Mouse (Mus musculus) liver, embryonic 14.5 days (tissue): ENCODE measurements around the gene Crtam. TPM values are rescaled to one million over a fixed set of nuclear protein-coding genes. Genes with fewer than 3 reads are reported as not detected.

Experiments used
- ATAC-seq: fragments of 200-750 bp; cut with Nextera tagmentation; 2 replicates; pipeline ENCODE4 v1.8.0; 2017; ENCODE audit warnings: moderate number of reproducible peaks, mild to moderate bottlenecking, moderate library complexity; ENCODE audit not compliant: insufficient read depth
- DNase-seq, 3 experiments: peaks; one replicate each; pipeline ENCODE4 v3.0.0-alpha.2; 2012 to 2013; ENCODE audit warnings: low read depth in 3 of 3, low spot score in 3 of 3
- H3K27ac ChIP-seq: fragments of 300-500 bp; sonication (generic); 2 replicates; pipeline ENCODE4 v1.5.1; 2014; ENCODE audit warnings: moderate library complexity, mild to moderate bottlenecking, control low read depth, inconsistent platforms
- H3K27me3 ChIP-seq: fragments of 300-500 bp; sonication (generic); 2 replicates; pipeline ENCODE4 v1.6.1; 2014; ENCODE audit warnings: mild to moderate bottlenecking, low read length, moderate library complexity; ENCODE audit not compliant: control insufficient read depth, insufficient read depth
- H3K36me3 ChIP-seq: fragments of 300-500 bp; sonication (generic); replicated peaks from 2 replicates; pipeline ENCODE4 v1.6.1; 2014; ENCODE audit warnings: low read depth; ENCODE audit not compliant: control insufficient read depth, insufficient read depth
- H3K4me1 ChIP-seq, 2 experiments: fragments of 200-500 bp in 1 of 2; fragments of 300-500 bp in 1 of 2; sonication (generic) in 1 of 2; replicated peaks; 2 replicates each; pipeline ENCODE4 v1.6.1; 2012 to 2014; ENCODE audit warnings: antibody characterized with exemption in 1 of 2, inconsistent platforms in 1 of 2, low read length in 1 of 2; ENCODE audit not compliant: control insufficient read depth in 2 of 2, insufficient read depth in 2 of 2
- H3K4me2 ChIP-seq: fragments of 300-500 bp; sonication (generic); 2 replicates; pipeline ENCODE4 v1.6.1; 2014; ENCODE audit warnings: low read depth, mild to moderate bottlenecking, control low read depth, moderate library complexity
- H3K4me3 ChIP-seq, 2 experiments: fragments of 200-500 bp in 1 of 2; fragments of 300-500 bp in 1 of 2; sonication (generic) in 1 of 2; 2 replicates each; pipeline ENCODE4 v1.5.1; 2012 to 2014; ENCODE audit warnings: low read depth in 2 of 2, low read length in 2 of 2, mild to moderate bottlenecking in 2 of 2, control low read depth in 1 of 2, inconsistent platforms in 1 of 2, moderate library complexity in 1 of 2; ENCODE audit not compliant: insufficient read depth in 1 of 2
- H3K9ac ChIP-seq: fragments of 300-500 bp; sonication (generic); replicated peaks from 2 replicates; pipeline ENCODE4 v1.6.1; 2014; ENCODE audit warnings: mild to moderate bottlenecking, control low read depth, moderate library complexity
- H3K9me3 ChIP-seq: fragments of 300-500 bp; sonication (generic); 2 replicates; pipeline ENCODE4 v1.6.1; 2016; ENCODE audit warnings: low read length, mixed read lengths; ENCODE audit not compliant: control insufficient read depth
- CTCF ChIP-seq: IDR thresholded peaks from 2 replicates; pipeline ENCODE4 v1.5.1; 2016; ENCODE audit warnings: antibody characterized with exemption, low read depth, control low read depth
- EP300 ChIP-seq: IDR thresholded peaks from 2 replicates; pipeline ENCODE4 v1.6.1; 2016; ENCODE audit warnings: antibody characterized with exemption, low read depth
- WGBS: fragments of 180-500 bp; shearing (Covaris S2); extraction: QIAGEN DNeasy Blood & Tissue Kit; methylation state at CpG from one replicate; pipeline ENCODE4 v1.1.7; 2014; ENCODE audit not compliant: insufficient replicate concordance; 5-methylcytosine and 5-hydroxymethylcytosine counted together
- polyA plus RNA-seq, 2 experiments: library from polyadenylated mRNA; depleted of rRNA in 1 of 2; stranded (reverse) in 1 of 2; unstranded in 1 of 2; fragments of >200 nt; fragmentation: Nextera tagmentation in 1 of 2; extraction: Ambion mirVana in 1 of 2; gene quantifications; 2 replicates each; pipeline versions ENCODE4 v1.2.1 to v1.2.3; 2012 to 2014

The Crtam gene
- polyA plus RNA-seq, 2 experiments = 0.06 TPM; not detected in 1

DNA sequence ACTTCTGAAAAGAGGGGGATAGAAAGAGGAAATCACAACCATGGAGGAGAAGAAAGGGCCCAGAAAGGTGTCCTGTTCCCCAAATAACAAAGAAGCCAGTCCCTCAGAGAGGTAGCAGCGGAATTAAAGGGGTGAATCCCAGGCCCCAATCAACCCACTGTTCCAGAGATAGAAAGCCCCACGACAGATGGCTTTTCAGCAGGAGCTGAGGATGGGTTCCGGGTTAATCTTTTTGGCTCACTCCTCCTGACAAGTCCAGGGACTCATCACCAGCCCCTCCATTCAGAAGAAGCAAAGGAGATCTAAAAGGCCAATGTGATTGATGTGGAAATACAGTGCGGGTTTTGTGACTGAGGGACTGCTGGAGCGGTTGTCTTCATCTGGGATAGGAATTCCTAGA, 39.2 kb upstream of the Crtam start:
- no peak overlapping the region for H3K27ac ChIP-seq
- ATAC-seq = no peak
- H3K9ac ChIP-seq = no peak overlapping the region
- TF ChIP-seq CTCF = no peak
- no peak for TF ChIP-seq EP300
- H3K4me3 ChIP-seq = no peak overlapping the region
- no peak overlapping the region for H3K4me2 ChIP-seq
- no peaks in the 10 kb centered on the region for H3K27me3 ChIP-seq
- no peaks in the 10 kb centered on the region for H3K36me3 ChIP-seq
- peaks cover 3 to 15% of the 10 kb centered on the region in 2 experiments for H3K4me1 ChIP-seq
- DNase-seq = no peak
- WGBS = 74% methylated on average over 5 of the region's 5 CpGs
- H3K9me3 ChIP-seq = no peaks in the 10 kb centered on the region

DNA sequence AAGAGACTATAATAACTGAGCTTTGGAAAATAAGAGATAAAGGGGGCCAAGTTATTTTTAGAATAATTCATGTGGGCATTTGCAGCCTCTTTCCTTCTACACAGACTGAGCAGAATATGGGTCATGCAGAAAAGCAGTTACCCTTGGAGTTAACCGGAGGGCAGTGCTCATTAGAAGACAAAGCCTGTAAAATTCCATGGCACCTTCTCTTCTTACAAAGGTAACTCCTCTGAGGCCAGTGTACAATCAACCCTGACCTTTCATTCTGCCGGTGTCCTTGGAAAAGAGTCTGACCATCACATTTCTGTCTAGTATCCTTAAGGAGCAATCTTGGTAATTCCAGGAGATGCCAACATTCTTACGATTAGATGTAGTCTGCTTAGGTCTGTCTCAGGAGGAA, 37.0 kb upstream of the Crtam start:
- H3K27ac ChIP-seq = no peak overlapping the region
- TF ChIP-seq EP300 (no peak), CTCF (no peak)
- no peak for ATAC-seq
- no peak overlapping the region for H3K4me3 ChIP-seq
- H3K9ac ChIP-seq = no peak overlapping the region
- no peaks in the 10 kb centered on the region for H3K9me3 ChIP-seq
- no peaks in the 10 kb centered on the region for H3K27me3 ChIP-seq
- H3K4me1 ChIP-seq = no peaks in the 10 kb centered on the region
- H3K36me3 ChIP-seq = no peaks in the 10 kb centered on the region
- DNase-seq = no peak
- 66% methylated on average over 3 of the region's 3 CpGs for WGBS
- no peak overlapping the region for H3K4me2 ChIP-seq

DNA sequence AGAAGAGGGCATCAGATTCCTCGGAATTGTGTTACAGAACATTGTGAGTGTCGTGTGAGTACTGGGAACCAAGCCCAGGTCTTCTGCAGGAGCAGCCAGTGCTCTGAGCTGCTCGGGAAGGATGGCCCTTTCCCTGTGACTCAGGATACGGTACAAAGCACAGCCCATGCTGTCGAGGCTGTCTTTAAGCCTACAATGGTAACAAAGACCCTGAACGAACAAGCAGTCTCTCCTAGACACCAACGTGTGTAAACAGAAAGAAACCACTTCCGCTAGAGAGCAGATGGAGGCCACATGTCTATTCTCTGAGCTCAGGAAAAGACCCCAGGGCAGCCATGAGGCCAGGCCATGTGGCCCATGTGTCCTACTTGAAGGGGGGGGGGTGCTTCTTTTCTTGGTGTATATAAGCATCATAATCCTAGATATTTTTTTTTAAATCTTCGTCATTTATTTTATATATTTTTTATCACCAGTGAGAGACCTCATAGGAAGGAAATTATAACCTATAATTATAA, 33.8 kb upstream of the Crtam start:
- no peak for ATAC-seq
- no peak overlapping the region for H3K4me2 ChIP-seq
- no peak overlapping the region for H3K27ac ChIP-seq
- H3K4me3 ChIP-seq = no peak overlapping the region
- H3K36me3 ChIP-seq = no peaks in the 10 kb centered on the region
- DNase-seq = no peak
- H3K27me3 ChIP-seq = no peaks in the 10 kb centered on the region
- WGBS = 56% methylated on average over 9 of the region's 9 CpGs
- H3K9me3 ChIP-seq = no peaks in the 10 kb centered on the region
- TF ChIP-seq EP300 (no peak), CTCF (no peak)
- H3K9ac ChIP-seq = no peak overlapping the region
- H3K4me1 ChIP-seq = no peaks in the 10 kb centered on the region

DNA sequence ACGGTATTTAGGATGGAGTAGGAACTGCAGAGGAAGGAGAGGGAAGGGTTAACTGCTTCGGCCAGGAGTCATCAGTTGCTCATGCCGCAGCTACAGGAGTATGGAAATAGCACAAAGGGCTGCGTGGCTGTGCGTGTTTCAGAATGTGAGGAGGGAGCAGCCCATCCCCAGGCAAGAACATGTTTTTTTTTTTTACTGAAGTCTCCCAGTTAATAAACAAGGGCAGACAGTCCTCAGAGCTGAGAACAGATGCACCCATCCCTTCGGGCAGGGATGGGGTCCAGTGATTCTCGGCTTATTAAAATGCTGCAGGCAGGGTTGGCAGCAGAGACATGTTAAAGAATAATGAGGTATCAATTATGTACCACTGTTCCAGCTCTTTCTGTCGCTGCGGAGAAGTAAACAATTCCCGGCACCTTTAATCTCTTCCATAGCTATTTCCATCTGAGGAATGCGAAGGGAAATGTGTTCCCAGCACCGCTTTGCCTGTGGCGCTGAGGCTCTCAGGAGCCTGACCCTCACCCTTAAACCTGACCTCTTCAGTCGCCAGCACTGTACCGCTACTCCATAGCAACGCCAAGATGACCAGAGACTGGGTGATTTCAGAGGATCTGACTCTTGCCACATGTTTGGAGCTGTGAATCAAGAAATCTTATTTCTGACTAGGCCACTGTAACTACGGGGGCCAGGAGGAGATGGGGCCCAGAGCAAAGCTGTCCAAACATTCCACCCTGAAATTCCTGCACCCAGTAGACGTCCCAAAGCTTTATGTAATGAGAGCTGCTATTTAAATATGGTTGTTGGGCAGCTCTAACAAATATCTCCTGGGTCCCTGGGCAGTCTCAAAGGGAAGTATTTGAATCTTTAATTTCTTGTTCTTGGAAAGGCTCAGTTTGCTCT, 27.4 kb upstream of the Crtam start:
- TF ChIP-seq EP300 = no peak
- no peak for TF ChIP-seq CTCF
- no peak overlapping the region for H3K4me3 ChIP-seq
- no peaks in the 10 kb centered on the region for H3K4me1 ChIP-seq
- ATAC-seq (no peak), DNase-seq (no peak)
- no peaks in the 10 kb centered on the region for H3K36me3 ChIP-seq
- no peaks in the 10 kb centered on the region for H3K9me3 ChIP-seq
- H3K9ac ChIP-seq = no peak overlapping the region
- 68% methylated on average over 18 of the region's 18 CpGs for WGBS
- H3K27ac ChIP-seq = no peak overlapping the region
- H3K4me2 ChIP-seq = no peak overlapping the region
- no peaks in the 10 kb centered on the region for H3K27me3 ChIP-seq

DNA sequence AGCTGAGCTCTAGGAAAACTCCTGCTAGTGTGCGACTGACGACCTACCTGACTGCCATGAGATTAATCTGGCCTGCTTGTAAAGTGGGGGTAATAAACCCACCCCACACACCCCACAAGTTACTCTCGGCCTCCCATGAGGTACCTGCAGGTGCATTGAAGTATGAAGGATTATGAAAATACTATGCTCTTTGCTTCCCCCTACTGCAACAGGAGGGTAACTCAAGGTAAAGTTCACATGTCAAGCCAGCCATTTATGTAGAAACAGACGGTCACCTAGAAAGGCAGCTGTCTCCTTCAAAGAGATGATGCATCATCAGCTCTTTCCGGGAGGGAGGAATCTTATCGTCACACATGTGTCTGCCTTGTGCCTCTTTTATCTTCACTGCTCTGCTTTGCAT, 25.4 kb upstream of the Crtam start:
- TF ChIP-seq EP300 (no peak), CTCF (peak; percentile 25; the same call in 1 of the 2 replicates)
- H3K4me2 ChIP-seq = no peak overlapping the region
- DNase-seq (no peak), ATAC-seq (no peak)
- no peak overlapping the region for H3K27ac ChIP-seq
- H3K36me3 ChIP-seq = no peaks in the 10 kb centered on the region
- no peaks in the 10 kb centered on the region for H3K4me1 ChIP-seq
- no peaks in the 10 kb centered on the region for H3K27me3 ChIP-seq
- H3K9ac ChIP-seq = no peak overlapping the region
- H3K9me3 ChIP-seq = no peaks in the 10 kb centered on the region
- 54% methylated on average over 6 of the region's 6 CpGs for WGBS
- no peak overlapping the region for H3K4me3 ChIP-seq
